Mouse (Mus musculus) CH12.LX (cell line): Measurements from ENCODE around the gene Fndc7.

Source experiments
- CTCF ChIP-seq, 2 experiments: IDR thresholded peaks in 1 of 2; conservative IDR thresholded peaks in 1 of 2; 2 replicates each; pipeline ENCODE4 v1.5.1; 2011 to 2012; ENCODE audit warnings: low read depth in 2 of 2, low read length in 2 of 2, improper control_type of control experiment in 1 of 2, inconsistent platforms in 1 of 2, mild to moderate bottlenecking in 1 of 2, moderate library complexity in 1 of 2
- MAX ChIP-seq: IDR thresholded peaks from 2 replicates; pipeline ENCODE4 v1.6.1; 2011; ENCODE audit warnings: low read length, improper control_type of control experiment
- POLR2A ChIP-seq: IDR thresholded peaks from 2 replicates; pipeline ENCODE4 v1.6.1; 2011; ENCODE audit warnings: low read depth, mild to moderate bottlenecking, improper control_type of control experiment, low read length

DNA sequence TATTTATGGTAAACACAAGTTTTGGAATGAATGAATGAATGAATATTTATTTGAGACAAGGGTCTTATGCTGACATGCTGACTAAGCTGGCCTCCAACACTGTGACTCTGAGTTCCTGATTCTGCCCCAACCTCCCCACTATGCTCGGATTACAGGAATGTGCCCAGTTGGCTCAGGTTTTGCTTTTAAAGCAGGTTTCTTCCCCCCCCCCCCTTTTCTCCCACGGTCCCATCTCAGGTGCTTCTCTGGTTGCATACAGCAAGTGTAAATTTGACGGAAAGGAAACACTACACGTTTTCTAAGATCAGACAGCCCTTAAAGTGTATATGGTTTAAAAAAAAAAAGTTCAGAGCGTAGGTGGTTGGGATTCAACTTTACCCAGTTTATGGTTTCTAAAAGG, 49.8 kb upstream of the Fndc7 start, which contains the start of gene Henmt1:
- TF ChIP-seq POLR2A (no peak), MAX (no peak), CTCF (conservative IDR thresholded peaks at IDR 0.05 in 1 of 2, IDR thresholded peaks at IDR 0.05 in 1 of 2; ENCODE audit: low read depth in 2 of 2, low read length in 2 of 2) (no peak)
